Comparison of ENCODE assay signal across 1 mouse cellular context in genomic region chr11:110727357-110727961, GRCm38 (mm10).
TF ChIP-seq lines count a peak whose summit lies in the region.

No protein-coding gene starts in this region.

TF ChIP-seq in MEL, 35 proteins besides CTCF, POLR2A, EP300 and RAD21 (continued from another document):
- TF ChIP-seq KAT2A (conservative IDR thresholded peaks at IDR 0.05; ENCODE audit: low read depth, low read length) = no peak
- TF ChIP-seq UBTF (IDR thresholded peaks at IDR 0.05; ENCODE audit: borderline replicate concordance, insufficient read depth, low read depth, low read length) = no peak
- TF ChIP-seq ZKSCAN1 (IDR thresholded peaks at IDR 0.05; ENCODE audit: low read depth, low read length) = no peak
- TF ChIP-seq CHD1 (IDR thresholded peaks at IDR 0.05; ENCODE audit: low read depth, low read length) = no peak
- TF ChIP-seq TAL1 (IDR thresholded peaks at IDR 0.05; ENCODE audit: low read length) = no peak
- no peak for TF ChIP-seq JUND (IDR thresholded peaks at IDR 0.05; ENCODE audit: low read depth, low read length)
- no peak for TF ChIP-seq GATA1 (IDR thresholded peaks at IDR 0.05; ENCODE audit: low read depth, low read length)
- no peak for TF ChIP-seq BHLHE40 (IDR thresholded peaks at IDR 0.05; ENCODE audit: borderline replicate concordance, low read depth, low read length)
- TF ChIP-seq USF2 (IDR thresholded peaks at IDR 0.05; ENCODE audit: borderline replicate concordance in 1 of 2, insufficient read depth in 1 of 2, low read depth in 1 of 2, low read length in 2 of 2) = no peak
- TF ChIP-seq ETS1 (IDR thresholded peaks at IDR 0.05; ENCODE audit: low read depth, low read length) = no peak
- no peak for TF ChIP-seq USF1 (IDR thresholded peaks at IDR 0.05; ENCODE audit: low read depth, low read length)
- no peak for TF ChIP-seq RCOR1 (IDR thresholded peaks at IDR 0.05; ENCODE audit: low read depth, low read length)
- no peak for TF ChIP-seq E2F4 (IDR thresholded peaks at IDR 0.05; ENCODE audit: borderline replicate concordance, low read depth, low read length)
- no peak for TF ChIP-seq ZNF384 (IDR thresholded peaks at IDR 0.05; ENCODE audit: low read depth, low read length)
- no peak for TF ChIP-seq ELF1 (IDR thresholded peaks at IDR 0.05; ENCODE audit: low read depth, low read length)
- no peak for TF ChIP-seq SMC3 (IDR thresholded peaks at IDR 0.05; ENCODE audit: low read depth, low read length)
- TF ChIP-seq POLR2AphosphoS2 (IDR thresholded peaks at IDR 0.05; ENCODE audit: low read length) = no peak
